Mouse (Mus musculus): Measurements from ENCODE around the gene Myzap.

The Myzap gene

GRCm38 (mm10) chr9:71544831-71545230, 47.3 kb downstream of the Myzap start:
- no peak for DNase-seq (ENCODE audit: low spot score in 2 of 2)

- peak; percentile 65 to 86 for DNase-seq (ENCODE audit: low spot score in 2 of 2)
Observed at GRCm38 (mm10) chr9:71543443-71544222, 48.5 kb downstream of the Myzap start.

DNA sequence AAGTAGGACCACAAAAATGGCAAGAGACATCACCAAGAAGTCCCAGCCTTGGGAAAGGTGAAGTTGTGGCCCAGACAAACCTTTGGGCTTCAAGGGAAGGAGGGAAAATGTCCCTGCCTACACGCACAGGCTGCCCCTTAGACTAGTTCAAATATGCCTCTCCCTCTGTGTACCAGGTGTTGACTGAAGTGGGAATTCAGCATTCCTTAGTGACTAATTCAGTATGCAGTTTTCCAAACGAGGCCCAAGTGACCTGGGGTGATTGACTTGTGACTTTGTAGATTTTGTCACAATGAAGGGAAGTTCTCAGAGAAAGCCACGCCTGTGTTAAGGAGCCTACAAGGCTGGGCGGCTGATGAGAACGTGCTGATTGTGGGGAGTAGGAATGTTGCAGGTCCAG, 49.9 kb downstream of the Myzap start:
- no peak for DNase-seq (ENCODE audit: low spot score in 2 of 2)

DNA sequence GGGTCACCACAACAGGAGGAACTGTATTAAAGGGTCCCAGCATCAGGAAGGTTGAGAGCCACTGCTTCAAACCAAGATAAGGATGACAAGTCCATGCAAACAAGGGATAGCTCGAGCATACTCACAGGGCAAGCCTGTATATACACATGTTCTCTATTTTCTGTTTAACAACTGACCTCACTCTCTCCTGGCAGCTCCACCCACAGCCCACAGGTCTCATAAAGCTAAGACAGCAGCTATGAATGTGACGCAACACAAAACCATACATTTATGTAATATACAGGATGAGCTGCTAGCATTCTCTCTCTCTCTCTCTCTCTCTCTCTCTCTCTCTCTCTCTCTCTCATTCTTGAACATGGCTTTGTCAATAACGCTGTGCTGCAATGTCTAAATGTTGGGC, 51.4 kb downstream of the Myzap start:
- DNase-seq (ENCODE audit: low spot score in 2 of 2): no peak

DNA sequence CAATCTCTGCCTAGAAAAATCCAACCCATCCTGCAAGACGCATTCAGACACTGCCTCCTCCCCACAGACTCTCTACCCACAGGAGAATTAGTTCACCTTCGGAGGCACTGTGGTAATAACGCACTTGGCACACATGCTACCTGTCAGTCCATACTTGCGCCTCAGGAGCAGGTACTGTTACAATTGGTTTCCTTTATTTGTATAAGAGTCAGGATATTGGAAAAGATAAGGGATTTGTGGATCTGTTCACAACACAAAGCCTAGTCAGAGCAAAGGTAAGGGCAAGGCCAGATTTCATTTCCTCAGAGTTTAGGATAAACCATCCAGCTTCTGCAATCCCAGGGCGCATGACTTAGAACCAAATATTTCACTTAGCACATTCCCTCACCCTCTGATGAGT, 56.4 kb downstream of the Myzap start:
- no peak for DNase-seq (ENCODE audit: low spot score in 2 of 2)

DNA sequence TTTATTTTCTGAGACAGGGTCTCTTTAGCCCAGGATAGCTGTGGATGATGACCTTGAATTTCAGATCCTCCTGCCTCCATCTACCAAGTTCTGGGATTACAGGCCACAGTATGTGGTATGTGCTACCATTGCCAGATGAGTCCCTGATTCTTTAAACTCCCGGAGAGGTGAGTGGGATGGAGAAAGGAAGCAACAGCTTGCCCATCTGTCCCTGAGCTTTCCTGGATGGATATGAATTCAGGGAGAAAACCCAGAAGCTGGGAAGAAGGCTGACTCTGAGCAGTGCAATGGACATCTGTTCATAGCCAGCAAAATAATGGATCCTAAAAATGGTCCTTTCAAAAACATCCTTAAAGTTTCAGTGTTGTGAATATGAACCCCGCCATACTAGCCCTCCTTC, 57.1 kb downstream of the Myzap start:
- no peak for DNase-seq (ENCODE audit: low spot score in 2 of 2)

- no peak for DNase-seq (ENCODE audit: low spot score in 2 of 2)
Observed at GRCm38 (mm10) chr9:71529960-71530359, 62.2 kb downstream of the Myzap start.

DNA sequence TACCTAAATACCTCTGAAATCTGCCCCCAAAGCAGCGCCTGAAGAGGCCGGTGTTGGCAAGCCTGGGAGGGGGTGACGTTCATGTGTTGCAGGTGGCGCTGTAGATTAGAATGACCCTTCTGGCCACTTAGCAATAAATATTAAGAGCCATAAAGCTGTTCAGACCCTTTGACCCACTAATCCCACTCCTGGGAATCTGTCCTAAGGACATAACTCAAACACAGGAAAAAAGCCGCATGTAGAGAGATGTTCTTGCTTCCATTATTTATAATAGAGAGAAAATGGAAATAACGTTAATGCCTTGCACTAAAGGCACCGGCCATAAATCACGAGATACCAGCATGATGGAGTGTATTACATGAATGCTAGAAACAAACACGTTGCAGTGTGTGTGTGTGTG, 64.7 kb downstream of the Myzap start:
- DNase-seq (ENCODE audit: low spot score in 2 of 2): no peak

GRCm38 (mm10) chr9:71523901-71524300, 68.3 kb downstream of the Myzap start:
- DNase-seq (ENCODE audit: low spot score in 2 of 2): no peak

DNA sequence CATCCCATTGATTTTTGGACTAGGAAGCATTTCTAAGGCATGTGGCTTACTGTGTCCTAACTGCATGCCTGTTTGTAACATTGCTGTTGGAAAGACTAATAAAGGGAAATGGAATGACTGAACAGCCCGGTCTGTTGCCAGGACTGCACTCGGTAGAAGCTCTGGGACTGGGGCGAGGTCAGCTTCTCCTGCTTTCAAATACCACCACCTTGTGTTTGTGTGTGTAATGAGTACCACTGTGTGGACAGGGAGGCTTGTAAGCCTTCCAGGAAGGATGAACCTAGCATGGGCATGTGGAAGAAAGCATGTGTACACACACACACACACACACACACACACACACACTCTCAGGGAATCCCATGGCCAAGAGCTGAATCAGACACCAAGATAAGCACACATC, 72.3 kb downstream of the Myzap start:
- DNase-seq (ENCODE audit: low spot score in 2 of 2): no peak

- DNase-seq (ENCODE audit: low spot score in 2 of 2): no peak
Observed at GRCm38 (mm10) chr9:71517487-71517886, 74.7 kb downstream of the Myzap start.

DNA sequence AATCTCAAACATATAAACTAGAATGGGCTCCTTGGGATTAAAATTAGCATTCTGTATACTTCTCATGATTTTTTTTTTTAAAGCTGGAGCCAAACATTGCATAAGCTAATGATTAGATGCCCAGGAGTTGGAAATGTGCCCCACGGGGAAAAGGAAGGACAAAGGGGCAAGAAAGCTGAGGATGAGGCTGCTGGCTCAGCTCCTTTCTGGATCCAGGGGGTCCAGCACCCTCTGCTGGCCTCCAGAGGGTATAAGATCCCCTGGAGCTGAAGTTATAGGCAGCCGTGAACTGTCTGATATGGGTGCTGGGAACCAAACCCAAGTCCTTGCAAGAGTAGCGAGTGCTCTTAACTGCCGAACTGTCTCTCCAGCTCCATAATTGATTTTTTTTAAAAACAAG, 76.3 kb downstream of the Myzap start:
- DNase-seq (ENCODE audit: low spot score in 2 of 2): no peak

DNA sequence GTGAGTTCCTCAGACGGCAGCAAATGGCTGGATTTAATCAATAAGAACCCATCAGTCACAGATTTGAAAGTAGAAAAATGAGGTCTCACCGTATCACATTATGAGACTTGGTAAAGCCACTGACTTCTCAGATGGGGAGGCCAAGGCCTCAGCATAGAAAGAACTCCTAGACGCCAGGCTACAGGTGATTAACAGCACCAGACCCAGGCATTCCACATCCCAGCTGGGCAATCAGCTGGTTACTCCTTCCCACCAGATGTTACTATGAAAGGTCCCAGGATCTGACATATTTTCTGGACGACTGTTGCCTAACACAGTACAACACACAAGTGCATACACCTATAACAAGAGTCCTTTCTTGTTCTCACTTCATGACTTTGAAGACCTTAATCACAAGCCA, 78.6 kb downstream of the Myzap start:
- DNase-seq (ENCODE audit: low spot score in 2 of 2): no peak

DNA sequence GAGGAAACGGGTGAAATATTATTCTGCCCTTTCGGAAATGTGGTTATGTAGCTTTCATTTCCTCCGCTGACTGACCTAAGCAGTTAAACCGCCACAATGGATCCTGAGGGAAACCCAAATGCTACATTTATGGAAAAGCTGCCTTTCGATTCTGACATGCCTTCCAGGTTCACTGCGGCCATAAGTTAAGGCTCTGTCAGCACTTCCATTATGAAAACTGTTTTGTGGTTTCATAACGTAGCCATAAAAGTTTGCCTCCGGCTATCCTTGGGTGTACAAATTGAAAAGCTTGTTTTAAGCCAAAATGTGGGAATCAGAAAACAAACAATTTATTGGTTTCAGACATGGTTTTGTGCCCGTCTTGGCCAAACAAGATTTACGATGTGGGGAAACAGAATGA, 79.3 kb downstream of the Myzap start:
- no peak for DNase-seq (ENCODE audit: low spot score in 2 of 2)

DNA sequence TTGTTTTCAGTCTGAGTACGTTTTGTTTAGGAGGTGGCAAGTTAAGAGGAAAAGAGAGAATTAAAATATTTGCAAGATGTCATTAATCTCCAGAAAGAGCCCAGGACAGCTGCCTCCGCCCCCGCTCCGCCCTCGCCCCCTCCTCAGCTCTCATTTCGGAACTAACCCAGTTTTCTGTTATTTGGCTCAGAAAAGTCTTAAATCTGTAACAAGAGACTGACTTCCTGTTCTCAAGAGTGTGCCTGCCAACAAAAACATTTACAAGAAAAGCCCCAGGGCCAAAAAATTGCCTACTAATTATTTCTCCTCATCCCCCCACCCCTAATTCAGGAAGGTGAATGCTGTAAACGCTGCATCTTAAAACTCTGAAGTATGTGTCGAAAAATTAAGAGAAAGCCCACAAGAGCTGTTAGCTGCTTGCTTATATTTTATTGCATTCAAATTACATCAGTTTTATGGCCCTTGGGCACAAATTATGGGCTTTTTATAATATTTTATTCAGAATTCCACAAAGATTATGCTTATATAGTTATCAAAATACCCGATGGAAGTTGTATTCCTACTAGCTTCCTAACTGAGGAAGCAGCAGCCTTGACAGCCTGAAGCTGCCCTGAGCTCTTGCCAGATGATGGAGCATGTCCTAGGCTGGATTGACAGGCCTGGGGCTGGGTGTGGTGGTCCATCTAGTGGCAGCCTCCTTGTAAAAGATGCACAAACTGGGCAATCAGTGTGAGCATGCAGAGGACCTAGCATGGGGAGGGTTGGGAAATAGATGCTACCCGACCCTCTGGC, 93.6 kb downstream of the Myzap start:
- DNase-seq (ENCODE audit: low spot score in 2 of 2): no peak

DNA sequence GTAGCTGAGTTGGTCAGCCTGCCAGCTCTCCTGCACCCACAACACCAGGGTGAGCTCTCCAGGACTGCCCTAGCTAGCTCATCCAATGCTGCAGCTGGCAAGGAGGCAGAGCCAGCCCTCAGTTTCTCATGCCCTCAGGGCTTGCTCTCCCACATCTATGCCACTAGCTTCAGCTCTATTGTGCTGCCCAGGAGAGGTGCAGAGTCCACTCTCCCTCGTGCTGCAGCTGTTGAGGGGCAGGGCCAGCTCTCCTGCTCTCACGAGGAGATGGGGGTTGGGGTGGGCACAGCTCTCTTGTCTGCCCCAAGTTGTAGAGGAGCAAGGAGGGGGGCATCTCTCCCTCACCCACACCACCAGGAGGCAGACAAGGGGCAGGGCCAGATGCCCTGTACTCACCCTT, 95.5 kb downstream of the Myzap start:
- no peak for DNase-seq (ENCODE audit: low spot score in 2 of 2)

GRCm38 (mm10) chr9:71493771-71494170, 98.4 kb downstream of the Myzap start:
- DNase-seq (ENCODE audit: low spot score in 2 of 2): no peak

GRCm38 (mm10) chr9:71492296-71493025, 99.7 kb downstream of the Myzap start:
- DNase-seq (ENCODE audit: low spot score in 2 of 2): no peak

DNA sequence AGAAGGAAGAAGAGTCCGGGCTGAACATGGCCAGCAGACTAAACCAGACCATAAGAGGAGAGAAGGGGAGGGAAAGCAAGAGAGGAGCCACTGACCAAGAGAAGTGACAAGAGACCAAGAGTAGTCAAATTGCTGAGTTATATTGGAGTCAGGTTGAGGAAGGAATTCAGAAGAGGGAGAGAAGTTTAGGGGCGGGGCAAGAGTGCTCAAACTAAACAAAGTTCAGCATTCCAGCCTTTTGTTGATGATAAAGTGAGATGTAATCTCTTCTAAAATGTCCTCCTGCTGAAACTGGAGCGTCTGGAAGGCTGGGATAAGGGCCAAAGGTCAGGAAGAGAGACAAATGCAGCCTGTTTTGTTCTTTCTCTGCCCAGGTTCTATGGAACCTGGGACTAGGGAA, 102.1 kb downstream of the Myzap start:
- DNase-seq (ENCODE audit: low spot score in 2 of 2): no peak

DNA sequence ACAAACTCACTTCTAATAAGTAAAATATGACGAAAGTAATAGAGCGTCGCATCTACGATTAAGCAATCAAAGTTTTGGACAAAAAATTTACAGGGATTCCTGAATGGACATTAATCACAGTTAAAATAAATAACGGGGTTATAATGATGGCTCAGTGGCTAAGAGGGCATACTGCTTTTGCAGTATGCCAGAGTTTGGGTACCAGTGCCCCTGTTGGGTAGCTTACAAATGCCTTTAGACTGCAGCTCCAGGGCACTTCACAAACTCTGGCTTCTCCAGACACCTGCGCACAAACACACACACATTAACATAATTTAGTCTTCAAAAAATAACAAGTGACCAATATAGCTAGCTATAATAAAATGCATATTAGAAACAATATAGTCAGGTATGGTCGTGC, 106.0 kb downstream of the Myzap start:
- no peak for DNase-seq (ENCODE audit: low spot score in 2 of 2)

- peak; percentile 91 to 92 for DNase-seq (ENCODE audit: low spot score in 2 of 2)
Observed at GRCm38 (mm10) chr9:71485475-71486094, 106.6 kb downstream of the Myzap start, which contains the start of gene Polr2m. Gene Polr2m, minus strand, starts transcription at chr9:71485935.

GRCm38 (mm10) chr9:71484871-71485474, 107.2 kb downstream of the Myzap start:
- no peak for DNase-seq (ENCODE audit: low spot score in 2 of 2)

All from urinary bladder, postnatal 4 days (tissue).